Mouse (Mus musculus): ENCODE results near the gene Wfdc16.

- no peak for TF ChIP-seq CTCF (IDR thresholded peaks at IDR 0.05; ENCODE audit: control insufficient read depth, insufficient read depth, insufficient replicate concordance, low read depth, low read length)
- TF ChIP-seq POLR2A (IDR thresholded peaks at IDR 0.05; ENCODE audit: control insufficient read depth, low read depth, low read length), result no peak
These were observed 38.5 kb upstream of the Wfdc16 start for GRCm38 (mm10) chr2:164676916-164677685.

All from testis, adult 2 months (tissue).